Mouse (Mus musculus) megakaryocyte, embryonic 14.5 days (primary cell): ENCODE data around the gene Rundc3a.

Source experiments
- FLI1 ChIP-seq: IDR thresholded peaks from 2 replicates; pipeline ENCODE4 v1.6.1; 2012; ENCODE audit warnings: low read length, inconsistent platforms, mixed read lengths
- GATA1 ChIP-seq: IDR thresholded peaks from 3 replicates; pipeline ENCODE4 v1.6.1; 2012; ENCODE audit warnings: mixed read lengths, low read length, inconsistent platforms, borderline replicate concordance

DNA sequence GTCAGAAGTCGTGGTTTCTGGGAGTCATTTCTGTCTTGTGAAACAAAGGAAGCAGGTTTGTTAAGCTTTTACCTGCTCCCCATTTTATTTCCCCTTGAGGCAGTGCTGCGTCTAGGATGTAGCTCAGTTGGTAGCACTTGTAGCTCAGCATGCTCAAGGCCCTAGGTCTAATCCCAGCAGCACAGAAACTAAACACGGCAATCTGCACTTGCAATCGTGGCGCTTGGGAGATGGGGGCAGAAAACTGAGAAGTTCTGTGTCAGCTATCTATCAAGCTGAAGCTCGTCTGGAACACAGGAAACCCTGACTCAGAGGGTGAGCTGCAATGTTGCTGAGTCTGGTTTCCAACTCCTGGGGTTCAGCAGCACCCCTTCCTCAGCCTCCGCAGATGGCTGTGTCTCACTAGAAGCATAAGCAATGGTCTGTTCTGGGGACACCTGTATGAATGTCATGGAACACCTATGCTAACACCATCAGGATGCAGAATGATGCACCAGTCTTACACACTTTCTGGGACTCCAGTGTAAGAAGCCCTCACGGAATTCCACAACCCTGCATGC lies 35.9 kb downstream of the Rundc3a start:
- TF ChIP-seq GATA1: no peak
- TF ChIP-seq FLI1: no peak
